Mouse (Mus musculus) forebrain, embryonic 13.5 days (tissue): ENCODE measurements at regions not wholly inside any gene's neighbourhood (a gene's known extent, or its start where the extent isn't known, plus 50 kb on each side); places are given as distances from the start of the nearest gene placed in this dataset.

Experiments used
- ATAC-seq: fragments of 200-750 bp; cut with Nextera tagmentation; 2 replicates; pipeline ENCODE4 v1.8.0; 2017
- H3K27ac ChIP-seq: fragments of 300-500 bp; sonication (generic); 2 replicates; pipeline ENCODE4 v1.5.1; 2015; ENCODE audit warnings: inconsistent platforms, mild to moderate bottlenecking, moderate library complexity
- H3K27me3 ChIP-seq: fragments of 300-500 bp; sonication (generic); 2 replicates; pipeline ENCODE4 v1.6.1; 2015; ENCODE audit warnings: mild to moderate bottlenecking, inconsistent platforms
- H3K36me3 ChIP-seq: fragments of 300-500 bp; sonication (generic); 2 replicates; pipeline ENCODE4 v1.6.1; 2015; ENCODE audit warnings: mild to moderate bottlenecking, inconsistent platforms; ENCODE audit not compliant: poor library complexity, severe bottlenecking
- H3K4me1 ChIP-seq: fragments of 300-500 bp; sonication (generic); 2 replicates; pipeline ENCODE4 v1.6.1; 2015; ENCODE audit warnings: inconsistent platforms
- H3K4me2 ChIP-seq: fragments of 300-500 bp; sonication (generic); 2 replicates; pipeline ENCODE4 v1.6.1; 2015; ENCODE audit warnings: inconsistent platforms, mild to moderate bottlenecking, moderate library complexity
- H3K4me3 ChIP-seq: fragments of 300-500 bp; sonication (generic); 2 replicates; pipeline ENCODE4 v1.5.1; 2015; ENCODE audit warnings: mild to moderate bottlenecking, inconsistent platforms
- H3K9ac ChIP-seq: fragments of 300-500 bp; sonication (generic); 2 replicates; pipeline ENCODE4 v1.6.1; 2015; ENCODE audit warnings: mild to moderate bottlenecking, inconsistent platforms
- H3K9me3 ChIP-seq: fragments of 300-500 bp; sonication (generic); replicated peaks from 2 replicates; pipeline ENCODE4 v1.6.1; 2016; ENCODE audit warnings: inconsistent platforms
- WGBS: fragments of 180-500 bp; shearing (Covaris S2); methylation state at CpG from one replicate; pipeline ENCODE4 v1.1.7; 2015; 5-methylcytosine and 5-hydroxymethylcytosine counted together

DNA sequence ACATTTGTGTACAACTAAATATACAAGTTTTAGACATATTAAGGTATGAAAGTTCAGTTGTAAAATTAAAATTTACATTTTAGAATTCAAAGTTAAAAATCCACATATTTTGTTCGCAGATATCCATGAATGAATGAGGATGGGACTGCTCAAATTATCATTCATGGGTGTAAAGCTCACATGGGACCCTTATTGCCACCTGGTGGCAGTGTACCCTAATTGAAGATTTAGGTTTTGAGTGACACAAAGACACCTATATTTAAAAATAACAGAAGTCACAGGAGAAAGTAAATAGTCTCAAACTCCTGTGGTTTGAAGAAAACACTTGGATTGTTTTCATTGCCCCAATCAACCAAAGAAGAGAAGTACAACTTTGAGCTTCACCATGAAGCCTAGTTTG, 492.8 kb upstream of the A1bg start:
- no peaks in the 10 kb centered on the region for H3K36me3 ChIP-seq
- WGBS: 68% methylated on average over 1 of the region's 1 CpGs
- no peaks in the 10 kb centered on the region for H3K27me3 ChIP-seq
- no peak overlapping the region for H3K27ac ChIP-seq
- no peaks in the 10 kb centered on the region for H3K9me3 ChIP-seq
- no peak overlapping the region for H3K9ac ChIP-seq
- no peak overlapping the region for H3K4me2 ChIP-seq
- H3K4me3 ChIP-seq: no peak overlapping the region
- no peak for ATAC-seq
- H3K4me1 ChIP-seq: no peaks in the 10 kb centered on the region

- WGBS: 85% methylated on average over 2 of the region's 2 CpGs
- ATAC-seq: no peak
These were observed 489.0 kb upstream of the A1bg start for GRCm38 (mm10) chr15:61411821-61412220.

DNA sequence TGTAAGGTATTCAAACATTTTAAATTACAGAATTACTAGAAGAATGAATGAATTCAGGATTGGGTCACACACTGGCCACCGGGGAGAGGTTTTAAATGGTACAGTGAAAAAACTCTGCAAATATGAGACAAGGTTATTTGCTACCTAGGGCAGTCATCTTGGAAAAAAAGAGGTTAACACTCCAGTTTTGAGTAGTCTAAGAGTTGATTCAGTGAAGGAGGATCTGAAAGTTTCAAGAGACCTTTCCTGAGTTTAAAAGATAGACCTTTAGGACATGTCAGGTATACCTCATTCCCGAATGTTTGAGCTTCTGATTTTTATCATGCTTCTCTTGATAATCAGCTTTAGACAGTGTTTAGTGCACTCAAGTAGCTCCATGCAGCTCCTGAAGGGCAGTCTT, 488.0 kb upstream of the A1bg start:
- Histone ChIP-seq H3K27ac (no peak overlapping the region), H3K4me1 (no peaks in the 10 kb centered on the region), H3K9me3 (no peaks in the 10 kb centered on the region), H3K27me3 (no peaks in the 10 kb centered on the region), H3K4me3 (no peak overlapping the region), H3K4me2 (no peak overlapping the region), H3K36me3 (no peaks in the 10 kb centered on the region), H3K9ac (no peak overlapping the region)
- 90% methylated on average over 2 of the region's 2 CpGs for WGBS
- ATAC-seq: no peak

More at GRCm38 (mm10) chr15:61411821-61412220, 489.0 kb upstream of the A1bg start:
- H3K4me3 ChIP-seq: no peak overlapping the region
- H3K36me3 ChIP-seq: no peaks in the 10 kb centered on the region
- H3K4me1 ChIP-seq: no peaks in the 10 kb centered on the region
- H3K27me3 ChIP-seq: no peaks in the 10 kb centered on the region
- H3K9me3 ChIP-seq: no peaks in the 10 kb centered on the region
- H3K27ac ChIP-seq: no peak overlapping the region
- H3K9ac ChIP-seq: no peak overlapping the region
- no peak overlapping the region for H3K4me2 ChIP-seq

DNA sequence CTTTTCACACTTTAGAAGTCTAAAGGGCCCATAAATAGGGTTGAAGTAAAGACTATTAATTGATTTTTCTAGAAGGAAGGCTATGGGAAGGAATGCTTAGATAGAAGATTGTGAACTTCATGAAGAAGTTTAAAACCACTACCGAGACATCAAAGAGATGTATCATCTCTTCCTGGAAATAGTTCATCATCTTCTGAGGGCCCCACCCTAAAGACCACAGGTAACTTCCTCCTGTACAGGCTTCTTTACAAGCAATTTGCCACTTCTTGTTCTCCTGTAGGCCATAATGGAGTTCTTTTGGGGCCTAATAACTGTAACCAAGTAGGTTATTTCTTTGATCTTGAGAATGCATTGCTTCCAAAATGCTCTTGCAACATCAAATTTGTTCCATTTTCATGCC, 485.8 kb upstream of the A1bg start:
- Histone ChIP-seq H3K9ac (no peak overlapping the region), H3K36me3 (no peaks in the 10 kb centered on the region), H3K4me3 (no peak overlapping the region), H3K27ac (no peak overlapping the region), H3K4me2 (no peak overlapping the region), H3K4me1 (no peaks in the 10 kb centered on the region), H3K9me3 (no peaks in the 10 kb centered on the region), H3K27me3 (no peaks in the 10 kb centered on the region)
- 93% methylated on average over 1 of the region's 1 CpGs for WGBS
- no peak for ATAC-seq

- no peak overlapping the region for H3K4me2 ChIP-seq
- no peaks in the 10 kb centered on the region for H3K9me3 ChIP-seq
- H3K9ac ChIP-seq: no peak overlapping the region
- no peak overlapping the region for H3K4me3 ChIP-seq
- H3K4me1 ChIP-seq: peaks cover 3% of the 10 kb centered on the region
- H3K36me3 ChIP-seq: no peaks in the 10 kb centered on the region
- no peak for ATAC-seq
- no peak overlapping the region for H3K27ac ChIP-seq
- no peaks in the 10 kb centered on the region for H3K27me3 ChIP-seq
These were observed 477.9 kb upstream of the A1bg start for GRCm38 (mm10) chr15:61400720-61401119.

DNA sequence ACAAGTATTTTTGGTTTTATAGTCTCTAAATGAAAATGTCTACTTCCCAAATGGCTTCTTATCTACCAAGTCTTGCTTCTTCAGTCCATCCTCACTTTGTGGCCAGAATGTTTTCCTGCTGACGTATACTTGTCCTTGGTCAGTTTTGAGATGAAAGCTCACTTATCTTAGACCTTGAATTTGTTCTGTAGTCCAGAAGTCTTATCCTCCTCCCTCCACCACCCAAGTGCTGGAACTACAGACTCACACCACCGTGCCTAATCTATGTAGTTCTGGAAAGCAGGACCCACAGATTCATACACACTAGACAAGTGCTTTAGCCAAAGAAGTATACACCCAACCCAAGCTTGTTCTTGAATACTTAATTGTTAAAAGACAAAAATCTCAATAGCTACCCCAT, 477.2 kb upstream of the A1bg start:
- no peaks in the 10 kb centered on the region for H3K36me3 ChIP-seq
- H3K4me3 ChIP-seq: no peak overlapping the region
- no peak overlapping the region for H3K27ac ChIP-seq
- no peak overlapping the region for H3K9ac ChIP-seq
- WGBS: 90% methylated on average over 2 of the region's 2 CpGs
- ATAC-seq: no peak
- no peaks in the 10 kb centered on the region for H3K27me3 ChIP-seq
- no peaks in the 10 kb centered on the region for H3K9me3 ChIP-seq
- H3K4me2 ChIP-seq: no peak overlapping the region
- peaks cover 11% of the 10 kb centered on the region for H3K4me1 ChIP-seq

DNA sequence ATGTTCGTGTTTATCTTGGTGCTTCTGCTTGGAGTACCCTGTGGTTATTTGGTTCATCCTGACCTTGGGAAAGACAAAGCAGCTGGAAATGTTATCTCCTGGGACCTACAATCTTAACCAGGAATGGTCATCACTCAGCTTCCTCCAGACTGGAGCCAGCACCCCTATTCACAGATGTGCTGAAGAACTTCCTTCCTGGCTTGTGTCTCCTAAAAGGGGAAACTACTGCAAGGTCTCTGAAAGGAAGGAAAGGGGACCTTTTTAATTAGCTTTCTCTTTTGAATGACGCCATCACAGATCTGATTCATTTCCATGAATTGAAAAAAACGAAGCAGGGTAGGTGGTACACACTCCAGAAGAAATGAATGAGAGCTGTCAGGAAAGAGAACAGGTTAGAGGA, 476.0 kb upstream of the A1bg start:
- Histone ChIP-seq H3K9ac (no peak overlapping the region), H3K4me2 (no peak overlapping the region), H3K27me3 (no peaks in the 10 kb centered on the region), H3K27ac (no peak overlapping the region), H3K4me3 (no peak overlapping the region), H3K4me1 (peaks cover 14% of the 10 kb centered on the region), H3K36me3 (no peaks in the 10 kb centered on the region), H3K9me3 (no peaks in the 10 kb centered on the region)
- no peak for ATAC-seq
- 69% methylated on average over 3 of the region's 3 CpGs for WGBS

DNA sequence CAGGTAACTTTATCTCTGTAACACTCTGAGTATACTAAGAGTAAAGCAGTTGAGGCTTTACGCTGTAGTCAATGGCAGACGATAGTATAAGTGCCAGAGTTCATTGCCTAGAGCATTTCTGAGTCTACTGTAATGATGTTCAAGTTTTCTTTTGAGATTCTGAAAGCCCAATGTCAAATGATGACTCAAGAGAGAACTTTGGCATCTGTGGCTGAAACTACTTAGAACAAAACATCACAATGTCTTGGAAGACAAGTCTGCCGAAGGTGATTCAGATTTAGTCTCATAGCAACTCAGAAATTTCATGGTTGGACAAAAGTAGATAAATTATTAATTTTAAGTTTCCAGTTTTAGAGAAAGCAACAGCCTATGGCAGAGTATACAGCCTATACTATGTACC, 474.2 kb upstream of the A1bg start:
- no peaks in the 10 kb centered on the region for H3K27me3 ChIP-seq
- no peaks in the 10 kb centered on the region for H3K36me3 ChIP-seq
- H3K4me2 ChIP-seq: no peak overlapping the region
- H3K4me3 ChIP-seq: no peak overlapping the region
- no peak overlapping the region for H3K9ac ChIP-seq
- no peak overlapping the region for H3K27ac ChIP-seq
- peaks cover 14% of the 10 kb centered on the region for H3K4me1 ChIP-seq
- H3K9me3 ChIP-seq: no peaks in the 10 kb centered on the region
- 95% methylated on average over 3 of the region's 3 CpGs for WGBS
- no peak for ATAC-seq

GRCm38 (mm10) chr15:61395296-61395826, 472.5 kb upstream of the A1bg start:
- H3K4me2 ChIP-seq: no peak overlapping the region
- no peak overlapping the region for H3K4me3 ChIP-seq
- 14% methylated on average over 8 of the region's 8 CpGs for WGBS
- no peak overlapping the region for H3K9ac ChIP-seq
- H3K36me3 ChIP-seq: no peaks in the 10 kb centered on the region
- H3K27me3 ChIP-seq: no peaks in the 10 kb centered on the region
- H3K27ac ChIP-seq: no peak overlapping the region
- peak; percentile 88 for ATAC-seq
- H3K9me3 ChIP-seq: no peaks in the 10 kb centered on the region
- H3K4me1 ChIP-seq: peaks cover 14% of the 10 kb centered on the region

DNA sequence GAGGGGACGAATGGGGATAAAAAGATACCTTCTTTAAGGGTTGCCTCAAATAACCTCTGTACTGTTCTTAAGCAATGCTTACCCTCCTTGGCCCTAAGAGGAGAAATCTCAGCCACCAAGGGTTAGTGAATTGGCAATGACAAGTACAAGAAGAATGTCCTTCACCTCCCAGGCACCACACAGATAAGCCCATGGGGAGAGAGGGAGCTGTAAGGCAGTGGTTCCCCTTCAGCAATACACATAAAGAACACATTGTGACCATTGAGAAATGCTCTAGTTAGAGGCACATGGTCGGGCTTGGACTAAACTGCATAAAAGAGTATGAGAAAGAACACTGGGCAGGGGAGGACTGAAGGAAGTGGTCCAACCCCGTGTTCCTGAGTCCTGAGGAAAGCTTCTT, 457.9 kb upstream of the A1bg start:
- Histone ChIP-seq H3K4me3 (no peak overlapping the region), H3K36me3 (no peaks in the 10 kb centered on the region), H3K9ac (no peak overlapping the region), H3K4me2 (no peak overlapping the region), H3K4me1 (no peaks in the 10 kb centered on the region), H3K9me3 (no peaks in the 10 kb centered on the region), H3K27me3 (no peaks in the 10 kb centered on the region), H3K27ac (no peak overlapping the region)
- 59% methylated on average over 3 of the region's 3 CpGs for WGBS
- ATAC-seq: no peak

DNA sequence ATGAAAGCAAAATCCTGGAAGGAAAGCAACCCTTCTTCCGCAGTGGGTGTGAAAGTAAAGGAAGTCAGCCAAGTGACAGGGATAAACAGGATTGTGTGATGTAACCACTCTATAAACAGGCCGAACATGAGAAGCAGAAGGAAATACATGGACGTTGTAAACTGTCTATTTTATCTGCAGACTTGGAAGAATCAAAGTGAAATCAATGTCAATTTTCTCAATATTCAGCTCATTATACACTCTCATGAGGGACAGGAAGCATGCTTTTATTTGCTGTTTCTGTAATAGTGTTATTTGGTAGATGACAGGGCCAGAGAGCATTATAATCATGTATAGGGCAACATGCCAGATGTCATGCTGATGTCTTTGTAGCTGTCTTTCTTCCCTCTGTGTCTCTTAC, 443.5 kb upstream of the A1bg start:
- Histone ChIP-seq H3K36me3 (no peaks in the 10 kb centered on the region), H3K9ac (no peak overlapping the region), H3K4me2 (no peak overlapping the region), H3K27ac (no peak overlapping the region), H3K4me1 (no peaks in the 10 kb centered on the region), H3K27me3 (no peaks in the 10 kb centered on the region), H3K4me3 (no peak overlapping the region), H3K9me3 (no peaks in the 10 kb centered on the region)
- 73% methylated on average over 3 of the region's 3 CpGs for WGBS
- ATAC-seq: no peak

- no peak overlapping the region for H3K9ac ChIP-seq
- H3K9me3 ChIP-seq: no peaks in the 10 kb centered on the region
These were observed 442.7 kb upstream of the A1bg start for GRCm38 (mm10) chr15:61365511-61365910.

DNA sequence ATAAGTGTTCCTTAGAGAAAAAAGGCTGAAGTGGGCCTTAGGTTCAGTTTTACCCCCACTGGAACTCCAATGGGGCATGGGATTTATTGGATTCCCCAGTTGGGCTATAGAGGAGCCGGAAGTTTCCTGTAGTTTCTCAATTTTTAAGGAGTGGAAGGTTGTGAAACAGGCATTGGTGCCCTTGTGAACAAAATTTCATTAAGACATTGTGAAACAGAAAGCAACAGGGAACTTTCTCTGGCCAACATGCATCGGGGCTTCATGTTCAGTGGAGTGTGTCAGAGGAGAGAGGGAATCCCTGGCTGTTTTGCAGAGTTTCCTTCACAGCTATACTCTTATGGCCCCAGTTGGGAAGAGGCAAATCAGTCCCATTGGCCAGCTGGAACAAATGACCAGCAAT, 441.6 kb upstream of the A1bg start:
- H3K9ac ChIP-seq: no peak overlapping the region
- ATAC-seq: no peak
- no peaks in the 10 kb centered on the region for H3K36me3 ChIP-seq
- H3K4me1 ChIP-seq: no peaks in the 10 kb centered on the region
- H3K4me3 ChIP-seq: no peak overlapping the region
- no peaks in the 10 kb centered on the region for H3K27me3 ChIP-seq
- H3K4me2 ChIP-seq: no peak overlapping the region
- no peaks in the 10 kb centered on the region for H3K9me3 ChIP-seq
- H3K27ac ChIP-seq: no peak overlapping the region
- 78% methylated on average over 2 of the region's 2 CpGs for WGBS

More at GRCm38 (mm10) chr15:61365511-61365910, 442.7 kb upstream of the A1bg start:
- 53% methylated on average over 5 of the region's 5 CpGs for WGBS
- Histone ChIP-seq H3K4me1 (no peaks in the 10 kb centered on the region), H3K27me3 (no peaks in the 10 kb centered on the region), H3K27ac (no peak overlapping the region), H3K4me3 (no peak overlapping the region), H3K36me3 (no peaks in the 10 kb centered on the region), H3K4me2 (no peak overlapping the region)
- no peak for ATAC-seq
